Mouse (Mus musculus): ENCODE results near the gene Olfr373.
"Not testable (repeated sequence)": the region's sequence is repeated elsewhere in the genome, so short reads cannot be mapped to it uniquely, and the experiment has no call there.

Olfr373 gene

GRCm38 (mm10) chr8:72082877-72083276 is at the start of gene Olfr373:
Gene Olfr373 (plus strand): TSS chr8:72083177.
- not testable (repeated sequence) for DNase-seq (ENCODE audit: low read depth, low spot score)

GRCm38 (mm10) chr8:72040918-72041317 is 42.1 kb upstream of the Olfr373 start, which contains the start of gene Olfr372:
Gene Olfr372 (plus strand): TSS chr8:72041218.
- not testable (repeated sequence) for DNase-seq (ENCODE audit: low read depth, low spot score)

DNA sequence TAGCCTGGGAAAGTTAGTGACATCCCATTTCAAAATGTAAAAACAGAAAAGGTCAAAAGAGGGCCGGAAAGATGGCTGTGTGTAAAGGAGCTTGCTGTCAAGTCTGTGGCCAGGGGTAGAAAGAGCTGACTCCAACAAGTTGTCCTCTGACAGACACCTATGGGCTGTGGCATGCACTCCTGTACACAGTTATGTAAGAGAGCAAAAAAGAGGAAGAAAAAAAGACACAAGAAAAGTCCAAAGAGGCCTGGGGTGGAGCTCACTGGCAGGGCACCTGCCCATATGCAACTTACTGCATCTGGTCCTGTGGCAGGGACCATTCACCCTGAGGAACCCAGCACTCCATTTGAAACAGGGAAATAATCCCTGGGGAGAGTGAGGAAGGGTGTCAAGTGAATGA is 40.5 kb upstream of the Olfr373 start:
- no peak for DNase-seq (ENCODE audit: low read depth, low spot score)

DNA sequence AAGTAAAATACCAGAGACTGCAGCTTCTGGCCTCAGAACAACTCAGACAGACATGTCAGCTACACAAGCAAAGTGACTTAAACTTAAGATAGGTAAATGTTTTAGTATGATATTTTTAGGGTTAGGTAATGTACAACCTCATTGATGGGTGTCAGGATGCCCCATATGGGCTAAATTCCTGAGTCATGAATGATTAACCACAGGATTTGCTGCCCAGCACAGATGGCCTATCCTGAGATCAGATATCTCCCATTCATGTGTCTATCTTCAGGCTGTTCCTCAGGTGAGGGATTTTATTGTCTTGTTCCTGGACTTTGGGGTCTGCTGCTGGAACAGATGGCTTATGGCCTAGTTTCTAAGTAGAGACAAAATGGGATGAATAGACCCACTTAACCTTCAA is 28.3 kb upstream of the Olfr373 start:
- DNase-seq (ENCODE audit: low read depth, low spot score): not testable (repeated sequence)

- not testable (repeated sequence) for DNase-seq (ENCODE audit: low read depth, low spot score)
Measured at GRCm38 (mm10) chr8:72057643-72058042, 25.3 kb upstream of the Olfr373 start.

- DNase-seq (ENCODE audit: low read depth, low spot score): not testable (repeated sequence)
Measured at GRCm38 (mm10) chr8:72066819-72067399, 16.1 kb upstream of the Olfr373 start.

GRCm38 (mm10) chr8:72084744-72085143 is 1.8 kb downstream of the Olfr373 start:
- no peak for DNase-seq (ENCODE audit: low read depth, low spot score)

GRCm38 (mm10) chr8:72087611-72088010 is 4.6 kb downstream of the Olfr373 start:
- DNase-seq (ENCODE audit: low read depth, low spot score): not testable (repeated sequence)

- DNase-seq (ENCODE audit: low read depth, low spot score): not testable (repeated sequence)
Measured at GRCm38 (mm10) chr8:72096721-72097120, 13.7 kb downstream of the Olfr373 start.

DNA sequence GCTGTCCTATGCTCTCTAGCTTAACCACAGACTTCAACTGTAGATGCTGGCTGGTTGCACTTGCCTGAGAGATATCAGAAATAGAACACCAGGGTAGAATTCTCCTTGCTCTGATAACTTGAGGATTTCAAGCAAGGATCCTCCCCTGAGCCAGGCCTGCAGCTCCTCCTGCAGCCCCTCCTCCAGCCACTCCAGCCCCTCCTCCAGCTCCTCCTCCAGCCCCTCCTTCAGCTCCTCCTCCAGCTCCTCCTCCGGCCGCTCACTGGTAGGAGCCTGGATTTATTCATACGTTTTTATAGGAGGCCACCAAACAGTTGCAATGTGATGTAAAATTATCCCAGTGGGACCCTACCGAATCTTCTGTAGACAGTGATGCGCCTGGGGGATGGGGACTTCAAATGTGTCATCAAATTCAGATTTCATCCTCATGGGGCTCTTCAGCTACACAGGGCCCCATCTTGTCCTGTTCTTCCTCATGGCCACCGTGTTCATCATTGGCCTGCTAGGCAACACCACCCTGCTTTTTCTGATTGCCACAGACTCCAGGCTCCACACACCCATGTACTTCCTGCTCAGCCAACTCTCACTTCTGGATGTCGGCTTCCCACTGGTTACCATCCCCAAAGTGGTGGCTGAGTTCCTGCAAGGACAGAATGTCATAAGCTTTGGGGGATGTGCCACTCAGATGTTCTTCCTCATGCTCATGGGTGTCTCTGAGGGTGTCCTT is 16.6 kb downstream of the Olfr373 start:
- not testable (repeated sequence) for DNase-seq (ENCODE audit: low read depth, low spot score)

GRCm38 (mm10) chr8:72105165-72105564 is 22.2 kb downstream of the Olfr373 start:
- DNase-seq (ENCODE audit: low read depth, low spot score): no peak

DNA sequence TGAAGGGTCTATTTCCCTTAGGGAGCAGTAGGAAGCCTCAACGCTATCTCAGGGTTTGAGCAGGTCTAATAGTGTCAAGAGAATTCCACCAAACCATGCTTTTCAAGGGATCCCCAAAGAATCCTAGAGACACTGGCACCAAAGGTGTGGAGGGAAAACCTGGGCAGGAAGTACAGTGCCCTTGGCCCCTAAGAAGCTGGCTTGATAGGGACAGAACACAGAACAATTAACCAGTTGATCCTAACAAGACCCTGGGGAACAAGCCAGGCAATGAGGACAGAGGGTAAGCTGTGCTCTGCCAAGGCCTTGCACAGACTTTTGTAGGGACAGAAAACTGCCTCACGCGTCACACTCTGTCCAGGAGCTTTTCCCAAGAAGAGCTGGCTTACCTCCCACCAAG is 23.8 kb downstream of the Olfr373 start, which contains the start of gene Olfr374:
Gene Olfr374 (plus strand): TSS at position 301 of the 400 bp plus-strand sequence.
- DNase-seq (ENCODE audit: low read depth, low spot score): no peak

- no peak for DNase-seq (ENCODE audit: low read depth, low spot score)
Measured at GRCm38 (mm10) chr8:72110876-72111275, 27.9 kb downstream of the Olfr373 start.

- DNase-seq (ENCODE audit: low read depth, low spot score): no peak
Measured at GRCm38 (mm10) chr8:72112486-72112885, 29.5 kb downstream of the Olfr373 start.

GRCm38 (mm10) chr8:72115202-72115601 is 32.2 kb downstream of the Olfr373 start:
- DNase-seq (ENCODE audit: low read depth, low spot score): no peak

DNA sequence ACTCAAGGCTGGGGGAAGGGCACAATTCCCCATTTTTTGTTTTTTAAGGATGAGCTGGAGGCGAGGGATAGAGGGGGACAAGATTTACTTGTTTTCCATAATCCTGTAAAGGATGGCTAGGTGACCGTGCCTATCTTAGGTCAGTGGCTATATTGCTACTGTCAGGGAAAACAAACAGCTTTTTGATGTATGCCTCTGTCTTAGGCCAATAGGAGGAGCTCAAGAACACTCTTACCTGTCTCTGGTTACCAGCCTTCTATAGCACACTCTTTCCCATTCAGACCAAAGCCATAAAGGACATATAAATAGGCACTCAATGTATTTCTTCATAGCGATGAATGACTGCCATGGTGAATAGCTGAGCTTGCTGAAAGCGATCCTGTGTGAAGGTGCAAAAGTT is 35.6 kb downstream of the Olfr373 start:
- no peak for DNase-seq (ENCODE audit: low read depth, low spot score)

DNA sequence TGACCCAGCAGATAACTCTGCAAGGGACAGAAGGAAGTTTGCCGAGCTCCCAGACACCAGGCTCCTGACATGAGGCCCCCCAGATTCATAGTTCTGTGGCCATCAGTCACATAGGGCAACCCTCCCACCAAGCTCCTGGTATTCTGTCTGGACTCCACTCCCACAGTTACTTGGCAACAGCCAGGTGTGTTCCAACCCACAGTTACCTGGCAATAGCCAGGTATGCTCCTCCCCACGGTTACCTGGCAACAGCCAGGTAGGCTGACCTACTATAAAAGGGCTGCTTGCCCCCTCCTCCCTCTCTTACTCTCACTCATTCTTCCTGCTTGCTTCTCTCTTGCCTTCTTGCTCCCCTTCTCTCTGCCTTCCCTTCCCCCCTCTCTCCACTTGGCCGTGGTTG is 38.5 kb downstream of the Olfr373 start:
- not testable (repeated sequence) for DNase-seq (ENCODE audit: low read depth, low spot score)

GRCm38 (mm10) chr8:72121997-72122396 is 39.0 kb downstream of the Olfr373 start:
- DNase-seq (ENCODE audit: low read depth, low spot score): no peak

- no peak for DNase-seq (ENCODE audit: low read depth, low spot score)
Measured at GRCm38 (mm10) chr8:72127834-72128233, 44.9 kb downstream of the Olfr373 start.

DNA sequence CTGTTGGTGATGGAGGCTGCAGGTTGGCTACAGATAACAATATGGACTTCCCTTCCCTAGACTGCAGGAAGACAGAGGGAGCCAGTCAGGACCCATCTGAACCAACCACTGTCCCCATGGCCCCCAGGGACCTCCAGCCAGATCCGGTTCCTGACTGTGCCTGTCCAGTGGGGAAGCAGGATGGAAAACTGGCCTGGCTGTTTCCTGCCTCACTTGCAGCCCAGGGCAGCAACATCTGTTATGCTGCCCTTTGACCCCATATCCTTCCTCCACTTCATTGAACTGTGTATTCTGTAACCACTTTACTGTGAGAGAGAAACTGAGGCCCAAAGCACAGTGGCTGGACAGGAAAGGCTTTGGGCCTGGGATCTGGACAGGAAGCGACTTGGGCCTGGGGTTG is 48.3 kb downstream of the Olfr373 start:
- DNase-seq (ENCODE audit: low read depth, low spot score): no peak

DNA sequence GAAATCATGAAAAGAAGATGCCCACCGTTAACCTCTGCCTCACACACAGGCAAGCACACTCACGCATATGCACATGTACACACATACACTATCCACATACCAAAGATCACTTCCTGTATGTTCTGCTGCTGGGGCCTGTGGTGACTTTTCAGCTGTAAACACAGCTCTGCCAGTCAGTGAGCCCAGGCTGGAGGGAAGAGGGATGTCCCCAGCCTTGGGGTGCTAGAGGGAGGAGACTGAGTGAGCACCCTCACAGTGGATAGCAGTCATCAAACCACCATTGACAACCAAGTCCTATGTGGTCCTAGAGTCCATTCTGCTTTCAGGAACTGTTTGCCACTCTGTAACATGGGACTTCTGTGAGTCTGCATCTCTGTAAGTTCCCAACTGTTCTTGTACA is 48.9 kb downstream of the Olfr373 start:
- DNase-seq (ENCODE audit: low read depth, low spot score): no peak

DNA sequence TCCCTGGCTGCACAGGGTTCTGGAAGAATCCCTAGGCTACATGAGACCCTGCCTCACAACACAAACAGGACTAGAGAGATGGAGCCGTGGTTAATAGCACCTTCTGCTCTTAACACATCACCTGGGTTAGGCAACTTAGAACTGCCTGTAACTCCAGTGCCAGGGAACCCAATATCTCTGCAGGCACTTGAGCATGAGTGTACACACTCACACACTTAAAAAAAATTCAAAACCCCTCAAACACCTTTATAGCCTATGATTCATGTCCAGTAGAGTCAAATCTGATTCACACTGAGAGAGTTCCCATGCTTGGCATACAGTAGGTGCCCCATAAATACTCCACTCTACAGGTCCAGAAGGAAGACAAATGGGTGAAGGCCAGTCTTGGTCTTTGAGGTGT is 49.4 kb downstream of the Olfr373 start:
- no peak for DNase-seq (ENCODE audit: low read depth, low spot score)

GRCm38 (mm10) chr8:72132891-72133290 is 49.9 kb downstream of the Olfr373 start:
- no peak for DNase-seq (ENCODE audit: low read depth, low spot score)

Data from retina, postnatal 7 days (tissue).